Mouse (Mus musculus) mammary gland, adult 2 months (tissue): Measurements from ENCODE around the gene Uchl5. TPM values are rescaled to one million over a fixed set of nuclear protein-coding genes. Genes with fewer than 3 reads are reported as not detected.

ENCODE experiments used
- polyA plus RNA-seq: library from polyadenylated mRNA; depleted of rRNA; stranded (reverse); fragments of >200 nt; gene quantifications from 2 replicates; pipeline ENCODE4 v1.2.3, GENCODE M21; 2012; ENCODE audit warnings: low replicate concordance; rRNA removed

The Uchl5 gene
- 2.4 and 3.3 TPM in 2 replicates for polyA plus RNA-seq

GRCm38 (mm10) chr1:143776446-143777411 lies at the start of gene Uchl5, which contains the start of gene Trove2:
TSS of gene Uchl5 (plus strand) at chr1:143777272.
TSS of gene Trove2 (minus strand) at chr1:143777068.

Other genes with a start within 250 kb of the Uchl5 start
- gene B3galt2, start 136.6 kb upstream of the Uchl5 start, polyA plus RNA-seq = 2.7 and 7.9 TPM in 2 replicates
- gene Cdc73, start 74.4 kb upstream of the Uchl5 start, polyA plus RNA-seq = 0.55 and 3.0 TPM in 2 replicates
- 15.4 and 22.7 TPM in 2 replicates for gene Glrx2, start 60.9 kb upstream of the Uchl5 start, polyA plus RNA-seq
- gene Trove2, start 204 bp upstream of the Uchl5 start, polyA plus RNA-seq = 0.90 and 2.0 TPM in 2 replicates
- gene Rgs2, start 226.9 kb downstream of the Uchl5 start, polyA plus RNA-seq = 2.3 and 8.1 TPM in 2 replicates